Comparison of ENCODE assay signal across 9 mouse cellular contexts in the genomic region with DNA sequence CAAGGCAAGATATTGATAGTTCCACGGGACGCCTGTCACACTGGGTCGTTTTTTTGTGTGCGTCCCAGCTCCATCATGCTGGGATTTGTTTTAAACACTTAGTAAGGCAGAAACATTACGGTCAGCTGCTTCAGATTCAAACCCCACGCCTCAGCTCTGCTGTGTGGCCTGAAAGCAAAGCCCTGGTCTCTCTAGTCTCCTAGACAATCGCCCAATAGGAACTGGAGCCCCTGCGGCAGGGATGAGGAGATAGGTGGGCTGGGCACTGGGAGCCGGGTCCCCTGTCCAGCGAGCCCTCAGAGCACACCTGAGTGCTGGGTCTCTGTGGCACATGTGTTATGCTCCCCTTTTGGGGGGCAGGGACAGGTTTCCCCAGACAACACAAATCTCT. TPM values are rescaled to one million over a fixed set of nuclear protein-coding genes. Genes with fewer than 3 reads are reported as not detected.
DNase-seq lines count a peak whose midpoint lies in the region; ATAC-seq and TF ChIP-seq lines count a peak whose summit lies in the region.
"Had no signal": no experiment of that assay in that cellular context is flagged by ENCODE, and none has a peak within 500 bp of the region (broad histone marks: within the 10 kb centered on the region; RNA-seq: fewer than 3 reads in every experiment).

No protein-coding gene starts in this region.

- intact Hi-C loops in left cerebral cortex, postnatal 25 days (cut with DNase I), result loop anchor here (2.0 to 5.0 kb wide), 4 partner anchors 89 to 429 kb away; no protein-coding TSS in a partner anchor

- no peak overlapping the region for H3K4me3 ChIP-seq in heart, embryonic 13.5 days
- no peak overlapping the region for H3K4me3 ChIP-seq in embryonic facial prominence, embryonic 12.5 days
- H3K4me3 ChIP-seq in hindbrain, embryonic 15.5 days, result no peak overlapping the region
- no peak overlapping the region for H3K4me3 ChIP-seq in midbrain, postnatal 0 days (ENCODE audit: low read depth, low read length)

- no peak for TF ChIP-seq CTCF in midbrain, postnatal 0 days (IDR thresholded peaks at IDR 0.05)

- H3K27me3 ChIP-seq in heart, embryonic 13.5 days (replicated peaks), result peaks cover 40% of the 10 kb centered on the region
- H3K27me3 ChIP-seq in embryonic facial prominence, embryonic 12.5 days, result peaks cover 33% of the 10 kb centered on the region
- no peaks in the 10 kb centered on the region for H3K27me3 ChIP-seq in hindbrain, embryonic 15.5 days
- peaks cover 4% of the 10 kb centered on the region; the same call in 1 of the 2 replicates for H3K27me3 ChIP-seq in midbrain, postnatal 0 days (ENCODE audit: insufficient read depth, low read length)

- no peak for DNase-seq in heart, adult 18-20 months
- no peak for DNase-seq in midbrain, postnatal 0 days (ENCODE audit: low spot score)
- no peak for DNase-seq in thymus, postnatal 14 days
- DNase-seq in frontal cortex, postnatal 14 days (ENCODE audit: low spot score in 2 of 2), result no peak
- no peak for DNase-seq in left cerebral cortex, postnatal 25 days (ENCODE audit: low spot score in 2 of 2)
- DNase-seq: heart, adult 11 months had no signal

- H3K27ac ChIP-seq in heart, embryonic 13.5 days (replicated peaks), result no peak overlapping the region
- no peak overlapping the region for H3K27ac ChIP-seq in embryonic facial prominence, embryonic 12.5 days
- no peak overlapping the region for H3K27ac ChIP-seq in hindbrain, embryonic 15.5 days (replicated peaks)
- no peak overlapping the region for H3K27ac ChIP-seq in midbrain, postnatal 0 days (ENCODE audit: low read depth, low read length)

- peak overlapping the region; percentile 60 for H3K4me2 ChIP-seq in heart, embryonic 13.5 days
- peak overlapping the region; percentile 52 for H3K4me2 ChIP-seq in embryonic facial prominence, embryonic 12.5 days (replicated peaks)
- H3K4me2 ChIP-seq in hindbrain, embryonic 15.5 days, result peak overlapping the region; percentile 47
- peak overlapping the region; percentile 32; the same call in 1 of the 2 replicates for H3K4me2 ChIP-seq in midbrain, postnatal 0 days (ENCODE audit: low read depth, low read length, poor library complexity, severe bottlenecking)

- ATAC-seq in heart, embryonic 13.5 days (ENCODE audit: extremely low read depth, insufficient number of reproducible peaks, low FRiP score, low TSS enrichment), result no peak
- no peak for ATAC-seq in embryonic facial prominence, embryonic 12.5 days (ENCODE audit: insufficient number of reproducible peaks, insufficient read depth, low FRiP score, low TSS enrichment)
- no peak for ATAC-seq in hindbrain, embryonic 15.5 days (ENCODE audit: low FRiP score, low read depth)
- ATAC-seq in midbrain, postnatal 0 days (ENCODE audit: low FRiP score), result no peak

- peak overlapping the region; percentile 24; the same call in 1 of the 2 replicates for H3K9ac ChIP-seq in heart, embryonic 13.5 days
- H3K9ac ChIP-seq in embryonic facial prominence, embryonic 12.5 days, result no peak overlapping the region
- H3K9ac ChIP-seq in hindbrain, embryonic 15.5 days, result 0 out of 2 replicates have a peak overlapping the region, but pooled peaks have one; percentile 8
- no peak overlapping the region for H3K9ac ChIP-seq in midbrain, postnatal 0 days (replicated peaks; ENCODE audit: low read length, poor library complexity, severe bottlenecking)

- WGBS in heart, embryonic 13.5 days, result 9% methylated on average over 10 of the region's 10 CpGs
- WGBS in embryonic facial prominence, embryonic 12.5 days, result 5% methylated on average over 10 of the region's 10 CpGs
- WGBS in hindbrain, embryonic 15.5 days, result 3% methylated on average over 10 of the region's 10 CpGs
- 5% methylated on average over 10 of the region's 10 CpGs for WGBS in midbrain, postnatal 0 days

- no peaks in the 10 kb centered on the region for H3K9me3 ChIP-seq in heart, embryonic 13.5 days
- no peaks in the 10 kb centered on the region for H3K9me3 ChIP-seq in embryonic facial prominence, embryonic 12.5 days
- no peaks in the 10 kb centered on the region for H3K9me3 ChIP-seq in hindbrain, embryonic 15.5 days
- no peaks in the 10 kb centered on the region for H3K9me3 ChIP-seq in midbrain, postnatal 0 days (ENCODE audit: low read length)

- H3K4me1 ChIP-seq in heart, embryonic 13.5 days, result peaks cover 28% of the 10 kb centered on the region
- H3K4me1 ChIP-seq in embryonic facial prominence, embryonic 12.5 days, result peaks cover 39% of the 10 kb centered on the region
- peaks cover 44% of the 10 kb centered on the region for H3K4me1 ChIP-seq in hindbrain, embryonic 15.5 days (replicated peaks)
- H3K4me1 ChIP-seq in midbrain, postnatal 0 days (ENCODE audit: insufficient read depth, low read length), result peaks cover 17% of the 10 kb centered on the region

- H3K36me3 ChIP-seq in heart, embryonic 13.5 days, result no peaks in the 10 kb centered on the region
- H3K36me3 ChIP-seq in embryonic facial prominence, embryonic 12.5 days, result no peaks in the 10 kb centered on the region
- H3K36me3 ChIP-seq in hindbrain, embryonic 15.5 days, result no peaks in the 10 kb centered on the region
- no peaks in the 10 kb centered on the region for H3K36me3 ChIP-seq in midbrain, postnatal 0 days (ENCODE audit: insufficient read depth, low read length)

RNA-seq across cellular contexts. Expression of a gene that starts 0.9 kb away (rescaled TPM):
- not detected in 2 replicates for polyA plus RNA-seq in heart, embryonic 13.5 days (2015; fragmentation: Nextera tagmentation; extraction: Ambion mirVana)
- total RNA-seq in heart, adult 18-20 months (2021), result under 1 TPM in 1 of 2 experiments, not detected in 1; 0.31 TPM
- polyA plus RNA-seq in embryonic facial prominence, embryonic 12.5 days (2016; fragmentation: Nextera tagmentation; extraction: Ambion mirVana), result 0.70 and 1.7 TPM in 2 replicates
- 1.5 and 2.2 TPM in 2 replicates for polyA plus RNA-seq in hindbrain, embryonic 15.5 days (2015; fragmentation: Nextera tagmentation; extraction: Ambion mirVana)
- total RNA-seq in midbrain, postnatal 0 days (2014; rRNA removed), result 1.0 and 2.0 TPM in 2 replicates
- 1.7 and 2.4 TPM in 2 replicates for polyA plus RNA-seq in midbrain, postnatal 0 days (2015; fragmentation: Nextera tagmentation; extraction: Ambion mirVana)
- under 1 TPM; 0.50 to 0.55 TPM for total RNA-seq in left cerebral cortex, postnatal 25 days (2021)

RNA-seq across cellular contexts. Expression of a gene that starts 50.1 kb away (rescaled TPM):
- polyA plus RNA-seq in heart, embryonic 13.5 days (2015; fragmentation: Nextera tagmentation; extraction: Ambion mirVana), result 8.5 and 8.6 TPM in 2 replicates
- 10 to 100 TPM; 15.5 to 16.0 TPM for total RNA-seq in heart, adult 18-20 months (2021)
- 10.6 and 12.3 TPM in 2 replicates for polyA plus RNA-seq in embryonic facial prominence, embryonic 12.5 days (2016; fragmentation: Nextera tagmentation; extraction: Ambion mirVana)
- 15.4 and 20.1 TPM in 2 replicates for polyA plus RNA-seq in hindbrain, embryonic 15.5 days (2015; fragmentation: Nextera tagmentation; extraction: Ambion mirVana)
- 47.3 and 51.3 TPM in 2 replicates for total RNA-seq in midbrain, postnatal 0 days (2014; rRNA removed)
- 9.9 and 12.4 TPM in 2 replicates for polyA plus RNA-seq in midbrain, postnatal 0 days (2015; fragmentation: Nextera tagmentation; extraction: Ambion mirVana)
- 10 to 100 TPM; 74.2 to 79.4 TPM for total RNA-seq in left cerebral cortex, postnatal 25 days (2021)

Comparison
In these comparisons a context has a peak if more than half of its experiments do, and no peak if none do; other contexts are left out.
1. H3K9ac ChIP-seq: peak in heart, embryonic 13.5 days (single experiment) and hindbrain, embryonic 15.5 days (single experiment); none in embryonic facial prominence, embryonic 12.5 days (single experiment) and midbrain, postnatal 0 days (single experiment).
2. Peak in every context shown above with its lines, with median percentiles within 50 percentile points of each other: H3K4me2 ChIP-seq.